Mouse (Mus musculus) layer of hippocampus, adult 18-20 months (tissue): ENCODE data around the gene Rhot2. TPM values are rescaled to one million over a fixed set of nuclear protein-coding genes. Genes with fewer than 3 reads are reported as not detected.
"Not testable (repeated sequence)": the region's sequence is repeated elsewhere in the genome, so short reads cannot be mapped to it uniquely, and the experiment has no call there.

ENCODE experiments used
- DNase-seq, 2 experiments: peaks; one replicate each; pipeline ENCODE4 v3.0.0; 2022; ENCODE audit warnings: low spot score in 2 of 2
- total RNA-seq, 2 experiments: library from RNA; stranded (reverse); gene quantifications; 2 replicates each; pipeline ENCODE4 v1.2.3; 2021

Gene Rhot2
- total RNA-seq, 2 experiments from 2014 or later = 98.3 to 109 TPM

GRCm38 (mm10) chr17:25875171-25876136 lies 30.8 kb upstream of the Rhot2 start:
- DNase-seq = peak; percentile 88 to 93

- peak; percentile 95 to 99 for DNase-seq
Observed at GRCm38 (mm10) chr17:25874721-25875170, 30.1 kb upstream of the Rhot2 start, which contains the start of gene Mettl26. Gene Mettl26, plus strand, starts transcription at chr17:25875074.

GRCm38 (mm10) chr17:25874148-25874720 lies 29.6 kb upstream of the Rhot2 start:
- no peak for DNase-seq

- DNase-seq = no peak
Observed at GRCm38 (mm10) chr17:25873405-25874147, 28.9 kb upstream of the Rhot2 start.

GRCm38 (mm10) chr17:25872676-25873075 lies 28.0 kb upstream of the Rhot2 start:
- no peak for DNase-seq

GRCm38 (mm10) chr17:25871566-25871965 lies 26.9 kb upstream of the Rhot2 start:
- DNase-seq = not testable (repeated sequence)

- no peak for DNase-seq
Observed at GRCm38 (mm10) chr17:25869954-25870353, 25.3 kb upstream of the Rhot2 start.

- DNase-seq = no peak
Observed at GRCm38 (mm10) chr17:25869498-25869897, 24.8 kb upstream of the Rhot2 start.

DNA sequence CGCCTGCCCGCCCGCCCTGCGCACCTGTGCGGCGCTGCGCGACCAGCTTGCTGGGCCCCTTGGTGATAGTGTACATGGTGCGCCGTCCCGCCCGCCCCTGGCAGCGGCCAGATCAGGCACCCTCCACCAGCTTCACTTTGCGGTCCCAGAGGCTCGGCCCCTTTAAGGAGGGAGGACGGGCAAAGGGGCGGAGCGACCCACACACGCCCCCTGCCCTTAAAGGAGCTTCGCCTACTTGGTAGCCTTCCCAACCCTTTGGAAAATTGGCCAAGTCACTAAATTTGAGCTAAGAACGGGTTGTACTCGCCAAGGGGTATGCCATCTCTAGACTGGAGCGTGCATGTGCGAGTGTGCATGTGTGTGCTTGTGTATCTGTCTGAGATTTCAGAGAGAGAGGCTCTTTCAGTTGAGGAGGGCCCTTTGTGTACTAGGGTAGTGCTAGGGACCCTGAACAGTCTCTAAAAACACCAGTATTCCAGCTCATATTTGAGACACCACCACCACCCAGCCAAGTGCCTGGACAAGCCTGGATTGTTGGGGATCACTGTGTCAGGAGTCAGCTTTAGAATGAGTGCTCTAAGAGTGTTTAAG lies 24.0 kb upstream of the Rhot2 start, which contains the start of gene Mcrip2:
Gene Mcrip2 (minus strand): TSS at position 164 of the 591 bp plus-strand sequence.
- peak; percentile 79 to 86 for DNase-seq

GRCm38 (mm10) chr17:25867836-25868600 lies 23.4 kb upstream of the Rhot2 start:
- no peak for DNase-seq

DNA sequence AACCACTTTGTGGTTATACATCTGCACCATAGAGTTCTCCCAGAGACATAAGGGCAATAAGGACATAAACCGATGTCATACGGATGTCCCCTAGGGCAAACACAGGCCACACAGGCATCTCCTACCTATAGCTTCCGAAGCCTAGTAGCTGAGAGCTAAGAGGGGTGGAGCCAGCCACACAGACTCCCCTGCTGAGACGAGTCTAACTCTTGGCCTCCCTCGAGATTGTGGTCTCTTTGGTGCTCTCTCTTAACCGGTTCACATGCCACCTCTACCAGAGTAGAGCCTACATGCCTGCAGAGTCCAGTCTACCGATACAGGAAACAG lies 22.8 kb upstream of the Rhot2 start:
- DNase-seq = no peak

- DNase-seq = no peak
Observed at GRCm38 (mm10) chr17:25866172-25866571, 21.5 kb upstream of the Rhot2 start.

GRCm38 (mm10) chr17:25865288-25865687 lies 20.6 kb upstream of the Rhot2 start:
- DNase-seq = no peak

DNA sequence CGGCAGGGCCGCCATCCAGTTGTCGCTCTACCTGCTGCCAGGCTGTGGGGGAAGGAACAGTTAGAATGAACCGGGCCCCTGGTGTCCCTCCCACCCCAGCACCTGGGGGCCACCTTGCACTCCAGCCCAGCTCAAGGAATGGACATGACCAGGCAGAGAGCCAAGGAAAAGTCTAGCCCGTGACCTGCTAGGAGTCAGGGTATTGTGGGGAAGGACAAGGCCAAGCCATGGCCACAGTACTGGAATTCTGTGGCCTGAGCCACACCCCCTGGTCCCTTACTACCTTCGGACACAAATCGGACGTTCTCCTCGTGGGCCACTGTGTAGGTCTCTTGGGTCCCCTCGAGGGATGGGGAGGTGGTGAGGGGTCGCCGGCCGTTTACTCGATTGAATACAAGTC lies 19.7 kb upstream of the Rhot2 start:
- DNase-seq = no peak

DNA sequence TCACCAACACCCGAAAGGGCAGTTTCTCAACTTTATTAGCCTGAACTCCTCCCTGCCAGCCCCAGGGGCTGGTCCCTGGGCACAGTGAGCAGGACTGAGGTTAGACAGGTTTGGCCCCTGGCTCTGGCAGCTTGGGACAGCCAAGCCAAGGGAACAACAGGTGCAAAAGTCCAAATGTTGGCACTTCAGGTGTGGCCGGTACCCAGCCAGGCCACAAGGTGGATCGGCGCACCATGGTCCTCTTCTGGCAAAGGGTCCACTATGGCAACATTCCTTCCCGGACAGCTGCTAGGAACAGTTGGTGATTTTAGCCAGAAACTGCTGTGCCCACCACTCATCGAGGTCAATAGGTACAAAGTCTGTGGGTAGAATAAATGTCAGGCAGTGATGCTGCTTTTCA lies 19.0 kb upstream of the Rhot2 start:
- no peak for DNase-seq

- DNase-seq = no peak
Observed at GRCm38 (mm10) chr17:25861704-25862612, 17.3 kb upstream of the Rhot2 start.

DNA sequence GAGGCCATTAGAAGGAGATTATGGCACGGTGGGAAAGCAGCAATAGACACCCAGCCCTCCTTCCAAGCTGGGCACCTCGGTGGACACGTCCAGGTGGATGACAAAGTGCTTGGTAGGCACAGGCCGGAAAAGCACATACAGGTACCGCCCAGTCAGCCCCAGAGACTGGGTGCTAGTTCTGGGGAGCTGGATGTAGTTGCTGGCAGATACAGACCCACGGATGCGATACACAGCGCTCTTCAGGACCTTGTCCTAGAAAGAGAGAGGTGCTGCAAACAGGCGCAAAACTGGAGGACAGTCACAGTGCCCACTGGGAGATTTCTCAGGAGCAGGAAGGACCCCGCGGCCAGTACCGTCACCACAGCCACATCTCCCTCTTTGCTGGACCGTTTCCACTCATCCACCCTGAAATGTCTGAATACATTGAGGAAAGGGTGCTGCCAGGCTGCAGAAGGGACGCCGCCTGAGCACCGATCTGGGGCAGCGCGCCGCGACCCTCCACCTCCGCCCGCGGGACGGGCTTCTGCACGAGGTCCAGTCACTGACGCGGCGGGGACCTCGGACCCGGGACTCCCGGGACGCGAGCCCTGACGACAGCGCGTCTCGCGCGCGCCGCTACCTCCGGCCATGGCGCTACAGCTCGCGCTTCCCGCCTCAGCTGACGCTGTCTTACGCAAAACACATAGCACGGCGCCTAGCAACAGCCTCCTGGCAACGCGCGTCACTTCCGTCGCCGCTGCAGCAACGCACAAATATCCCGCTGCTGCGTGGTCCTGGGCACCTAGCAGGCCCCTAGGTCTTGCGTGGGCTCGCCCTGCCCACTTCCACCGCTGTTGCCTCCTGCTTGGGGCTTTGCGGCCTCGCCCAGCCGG lies 16.4 kb upstream of the Rhot2 start, which contains the start of gene Wdr90:
Gene Wdr90 (minus strand): TSS at position 670 of the 872 bp plus-strand sequence.
- peak; percentile 93 to 96 for DNase-seq

DNA sequence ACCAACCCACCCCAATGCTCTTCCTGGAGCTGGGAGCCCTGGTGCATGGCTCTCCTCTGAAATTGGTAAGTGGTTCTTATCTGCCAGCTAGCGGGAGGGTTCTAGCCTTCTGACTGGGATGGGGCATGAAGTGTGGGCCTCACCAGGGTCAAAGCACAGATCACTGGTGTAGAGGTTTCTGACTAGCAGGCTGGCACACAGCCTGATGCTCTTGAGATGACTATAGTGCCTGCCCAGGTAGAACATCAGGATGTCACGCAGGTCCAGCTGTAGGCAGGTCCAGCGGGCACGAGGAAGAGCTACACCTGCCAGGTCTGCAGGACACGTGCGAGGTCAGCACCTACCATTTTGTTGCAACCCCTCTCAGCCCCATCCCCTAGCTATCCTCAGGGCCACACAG lies 15.6 kb upstream of the Rhot2 start:
- DNase-seq = no peak
